Comparison of ENCODE assay signal across 23 mouse cellular contexts in genomic region chr1:167754085-167754484, GRCm38 (mm10).
"Had no signal": no experiment of that assay in that cellular context is flagged by ENCODE, and none has a peak within 500 bp of the region (broad histone marks: within the 10 kb centered on the region; RNA-seq: fewer than 3 reads in every experiment).

No protein-coding gene starts in this region.

- H3K4me2 ChIP-seq: heart, embryonic 12.5 days; hindbrain, embryonic 12.5 days; hindbrain, embryonic 14.5 days; intestine, embryonic 15.5 days; kidney, embryonic 15.5 days; liver, embryonic 12.5 days had no signal

- H3K27ac ChIP-seq: heart, embryonic 10.5 days; hindbrain, embryonic 10.5 days; hindbrain, embryonic 12.5 days; hindbrain, embryonic 14.5 days; intestine, embryonic 15.5 days; kidney, embryonic 15.5 days; kidney, postnatal 0 days; liver, embryonic 12.5 days had no signal

- H3K9me3 ChIP-seq: heart, embryonic 10.5 days; heart, embryonic 12.5 days; hindbrain, embryonic 10.5 days; hindbrain, embryonic 12.5 days; intestine, embryonic 15.5 days; kidney, embryonic 15.5 days; liver, embryonic 12.5 days had no signal

- DNase-seq: gastrocnemius, postnatal 14 days; heart, adult 18-20 months; heart, postnatal 10 days; heart, postnatal 4 days; kidney, adult 18-20 months; kidney, adult 8-10 months; kidney, postnatal 14 days; kidney, postnatal 36 days; layer of hippocampus, adult 9-11 months; layer of hippocampus, postnatal 36 days; left cerebral cortex, postnatal 4 days had no signal

- H3K36me3 ChIP-seq: heart, embryonic 10.5 days; heart, embryonic 12.5 days; hindbrain, embryonic 10.5 days; hindbrain, embryonic 12.5 days; intestine, embryonic 15.5 days; kidney, embryonic 15.5 days; liver, embryonic 12.5 days had no signal

- H3K9ac ChIP-seq: heart, embryonic 12.5 days; hindbrain, embryonic 12.5 days; hindbrain, embryonic 14.5 days; intestine, embryonic 15.5 days; kidney, embryonic 15.5 days; liver, embryonic 12.5 days had no signal

- H3K27me3 ChIP-seq: intestine, embryonic 15.5 days; liver, embryonic 12.5 days had no signal

- ATAC-seq: forebrain, embryonic 16.5 days; inflammation-experienced regulatory T-cells, adult 6 months; intestine, postnatal 0 days; liver, embryonic 12.5 days had no signal

- H3K4me1 ChIP-seq: heart, embryonic 12.5 days; intestine, embryonic 15.5 days; liver, embryonic 12.5 days had no signal

- H3K4me3 ChIP-seq: heart, embryonic 10.5 days; heart, embryonic 12.5 days; hindbrain, embryonic 10.5 days; hindbrain, embryonic 12.5 days; intestine, embryonic 15.5 days; kidney, embryonic 15.5 days; liver, embryonic 12.5 days had no signal
